Mouse (Mus musculus) testis, postnatal 10 days (tissue): ENCODE measurements around the gene Farsa.
"Not testable (repeated sequence)": the region's sequence is repeated elsewhere in the genome, so short reads cannot be mapped to it uniquely, and the experiment has no call there.

Source experiments
- DNase-seq: peaks from one replicate; pipeline ENCODE4 v3.0.0; 2021; ENCODE audit warnings: low spot score

The Farsa gene

DNA sequence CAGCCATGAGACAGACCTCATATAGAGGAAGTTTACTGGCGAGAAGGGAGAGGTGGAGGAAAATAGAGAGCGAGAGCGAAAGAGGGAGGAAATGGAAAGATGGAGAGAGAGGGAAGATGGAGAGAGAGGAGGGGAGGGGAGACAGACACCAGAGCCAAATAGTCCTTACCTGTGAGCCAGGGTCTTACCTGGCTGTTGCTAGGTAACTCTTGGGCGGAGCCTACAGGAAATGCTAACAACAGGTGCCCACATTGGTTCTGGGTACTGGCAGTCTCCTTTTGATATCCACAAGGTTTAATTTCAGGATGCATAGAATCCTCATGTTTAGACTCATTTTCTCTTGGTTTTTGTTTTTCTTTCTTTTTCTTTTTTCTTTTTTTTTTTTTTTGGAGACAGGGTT is 16.2 kb downstream of the Farsa start:
- DNase-seq = no peak

DNA sequence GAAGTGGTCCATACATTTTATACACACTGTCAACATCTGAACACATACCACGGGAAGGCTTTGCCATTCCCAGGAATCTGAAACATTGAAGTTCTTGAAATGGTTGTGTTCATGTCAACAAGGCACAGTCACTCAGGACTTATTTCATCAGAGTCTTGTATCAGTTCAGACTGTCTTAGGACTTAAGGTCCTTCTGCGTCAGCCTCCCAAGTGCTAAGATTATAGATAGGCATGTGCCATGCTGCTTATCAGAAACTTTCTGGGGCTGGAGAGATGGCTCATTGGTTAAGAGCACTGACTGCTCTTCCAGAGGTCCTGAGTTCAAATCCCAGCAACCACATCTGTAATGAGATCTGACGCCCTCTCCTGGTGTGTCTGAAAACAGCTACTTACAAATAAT is 17.6 kb downstream of the Farsa start:
- DNase-seq = no peak

DNA sequence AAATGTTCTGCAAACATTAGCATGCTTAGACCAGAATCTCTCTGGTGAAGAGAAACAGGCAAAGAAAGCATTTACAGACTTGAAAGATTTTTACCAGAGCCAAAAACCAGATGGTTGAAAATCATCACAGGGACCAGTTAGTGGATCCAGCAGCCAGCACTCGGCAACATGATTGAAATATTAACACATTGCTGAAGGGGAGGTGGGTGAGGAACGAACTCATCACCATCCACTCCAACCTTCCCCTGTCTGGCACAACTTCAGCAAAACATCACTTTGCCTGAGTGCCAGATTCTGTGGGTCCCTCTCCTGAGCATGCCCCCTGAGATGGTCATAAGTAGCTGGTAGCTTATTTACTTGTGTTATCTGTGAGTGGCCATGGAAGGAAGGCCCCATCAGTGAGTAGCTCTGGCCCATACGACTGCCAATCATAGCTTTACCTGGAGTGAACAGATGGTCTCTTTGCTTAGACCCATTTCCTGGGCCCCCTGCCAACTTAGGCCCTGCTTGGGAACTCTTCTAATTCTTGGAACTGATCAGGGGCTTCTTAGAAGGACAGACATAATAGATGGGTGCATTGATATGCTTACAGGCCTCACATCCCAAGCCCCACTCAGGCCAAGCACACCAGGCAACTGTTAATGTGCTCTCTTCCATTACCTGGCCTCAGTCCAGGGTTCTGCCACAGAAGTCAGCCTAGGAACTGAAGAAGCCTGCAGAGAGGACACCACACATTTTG is 20.7 kb downstream of the Farsa start:
- no peak for DNase-seq

DNA sequence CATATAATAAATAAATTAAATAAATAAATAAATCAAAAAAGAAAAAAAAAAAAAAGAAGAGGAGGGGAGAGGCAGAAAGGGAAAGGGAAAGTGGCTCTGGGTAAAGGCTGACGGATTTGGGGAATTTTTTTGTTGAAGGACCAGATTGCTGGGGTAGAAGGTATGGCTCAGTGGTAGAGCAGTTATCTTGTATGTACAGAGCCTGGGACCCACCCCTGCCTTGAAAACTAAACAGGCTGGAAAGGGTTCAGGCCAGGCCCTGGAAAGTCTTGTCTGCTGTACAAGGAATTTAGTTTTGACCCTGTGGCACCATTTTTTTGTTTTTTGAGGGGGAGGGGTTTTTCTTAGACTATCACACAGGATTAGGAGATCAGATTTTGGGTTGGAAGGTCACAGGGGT is 22.1 kb downstream of the Farsa start:
- DNase-seq = no peak

DNA sequence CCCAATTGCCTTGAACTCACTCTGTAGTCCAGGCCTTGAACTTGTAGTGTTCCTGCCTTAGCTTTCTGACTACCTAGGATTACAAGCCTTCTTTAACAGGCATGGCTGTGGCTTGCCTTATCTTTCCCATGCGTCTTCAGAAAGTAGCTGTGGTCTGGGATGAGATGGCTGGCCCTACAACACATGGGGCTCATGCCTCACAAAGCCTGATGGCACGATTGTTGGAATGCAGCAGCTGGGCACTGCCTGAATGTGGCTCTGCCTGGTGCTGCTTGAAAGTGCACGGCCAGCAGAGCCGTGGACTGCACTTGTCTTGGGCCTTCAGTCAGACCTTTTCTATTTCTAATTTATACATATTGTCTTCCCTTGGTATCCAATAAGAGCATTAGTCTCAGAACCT is 27.9 kb downstream of the Farsa start:
- DNase-seq = no peak

DNA sequence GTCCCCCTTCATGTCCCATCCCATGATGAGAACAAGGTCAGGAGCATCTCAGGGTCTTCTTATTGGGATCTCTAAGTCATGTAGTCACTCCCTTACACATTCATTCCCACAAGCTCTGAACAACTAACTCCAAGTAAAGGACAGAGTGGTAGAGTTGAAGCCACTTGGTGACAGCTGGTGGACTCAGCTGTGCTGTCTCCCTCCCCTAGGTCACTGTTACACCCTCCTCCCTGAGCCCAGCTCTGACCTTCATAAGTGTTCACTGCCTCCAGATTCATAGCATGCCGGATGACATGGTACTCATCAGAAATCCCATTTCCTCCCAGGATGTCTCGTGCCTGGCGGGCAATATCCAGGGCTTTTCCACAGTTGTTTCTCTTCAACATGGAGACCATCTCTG is 31.5 kb downstream of the Farsa start:
- peak; percentile 25 for DNase-seq

DNA sequence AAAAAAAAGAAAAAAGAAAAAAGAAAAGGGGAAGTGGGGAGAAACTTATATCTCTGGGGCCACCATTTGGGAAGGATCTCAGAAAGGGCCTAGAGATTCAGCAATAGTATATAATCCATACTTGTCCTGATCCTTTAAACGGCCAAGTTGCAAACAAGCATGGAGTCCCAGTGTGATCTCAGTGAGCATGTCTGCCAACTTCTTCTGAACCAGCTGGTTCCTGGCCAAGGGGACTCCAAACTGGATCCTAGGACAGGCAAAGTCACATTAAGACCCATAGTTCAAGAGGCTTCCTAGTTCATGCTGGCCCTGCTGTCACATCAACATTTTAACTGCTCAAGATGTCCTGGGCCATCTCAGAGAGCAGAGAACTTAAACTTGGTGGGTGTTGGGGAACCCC is 32.4 kb downstream of the Farsa start:
- DNase-seq = peak; percentile 27

DNA sequence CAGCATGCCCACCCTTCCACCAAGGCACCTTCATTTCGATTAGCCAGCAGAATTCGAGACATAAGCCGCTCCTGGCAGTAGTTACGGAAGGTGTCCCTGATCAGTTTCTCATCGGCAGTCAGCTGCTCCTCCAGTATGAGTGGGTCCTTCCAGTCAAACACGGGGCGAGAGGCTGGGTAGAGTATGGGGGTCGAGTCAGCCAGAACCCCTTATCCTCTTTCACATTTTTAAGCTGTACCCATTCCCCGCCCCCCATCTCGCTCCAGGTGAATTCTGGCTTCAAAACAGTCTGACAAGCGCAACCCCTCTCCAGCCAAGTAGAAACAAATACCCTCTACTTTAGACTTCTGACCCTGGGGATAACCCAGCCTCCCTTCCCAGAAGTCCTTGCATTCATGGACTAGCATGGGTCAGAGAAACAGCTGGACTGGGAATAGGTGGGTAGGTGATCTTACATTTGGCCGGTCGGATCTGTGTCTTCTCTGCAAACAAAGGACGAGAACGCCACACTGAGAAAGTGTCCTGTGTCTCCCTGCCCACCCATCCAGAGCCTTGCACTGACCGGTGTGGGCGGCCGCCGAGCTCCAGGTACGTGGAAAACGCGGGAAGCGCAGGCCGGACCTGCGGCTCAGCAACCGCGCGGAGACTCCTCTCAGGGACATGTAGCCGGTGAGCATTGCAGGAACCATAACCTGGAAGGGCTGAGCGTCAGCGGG is 36.4 kb downstream of the Farsa start:
- no peak for DNase-seq

DNA sequence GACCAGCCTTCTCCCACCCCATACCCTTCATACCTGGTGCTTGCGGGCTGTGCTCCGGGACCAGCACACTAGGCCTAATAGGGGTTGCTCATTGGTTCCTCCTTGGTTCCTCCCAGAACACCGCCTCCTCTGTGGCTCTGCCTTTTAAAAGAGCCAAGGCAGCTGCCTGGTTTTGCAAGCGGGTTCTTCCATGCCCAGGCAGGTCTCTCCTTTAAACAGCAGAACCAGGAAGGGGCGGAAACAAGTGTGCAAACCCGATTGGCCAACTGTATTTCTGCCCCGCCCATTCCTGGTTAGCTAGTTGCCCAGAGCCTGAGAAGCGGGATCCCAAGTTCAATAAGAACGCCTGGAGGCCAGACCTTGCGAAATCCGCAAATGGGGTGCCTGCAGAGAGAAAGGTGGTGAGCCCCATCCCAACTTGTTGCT is 36.9 kb downstream of the Farsa start, which contains the start of gene Gcdh:
TSS of gene Gcdh (minus strand) at position 213 of the 426 bp plus-strand sequence.
- peak; percentile 86 for DNase-seq

DNA sequence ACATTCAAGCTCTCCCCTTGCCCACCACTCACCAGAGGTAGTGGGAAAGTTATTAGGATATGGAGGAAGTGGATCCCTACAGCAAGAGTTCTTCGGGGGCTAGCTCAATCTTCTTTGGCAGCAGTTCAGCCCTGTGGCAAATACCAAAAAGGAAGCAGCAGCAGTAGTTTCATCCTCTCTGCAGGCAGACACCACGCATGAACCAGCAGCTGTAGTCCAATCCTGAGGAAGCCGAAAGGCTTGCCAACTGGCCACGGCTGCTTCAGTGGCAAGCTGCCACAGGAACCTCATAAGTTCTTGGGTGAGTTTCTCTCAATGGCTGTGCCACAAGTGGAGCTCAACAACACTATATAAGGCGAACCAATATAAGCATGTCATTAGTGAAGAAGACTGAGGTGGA is 39.2 kb downstream of the Farsa start:
- no peak for DNase-seq

DNA sequence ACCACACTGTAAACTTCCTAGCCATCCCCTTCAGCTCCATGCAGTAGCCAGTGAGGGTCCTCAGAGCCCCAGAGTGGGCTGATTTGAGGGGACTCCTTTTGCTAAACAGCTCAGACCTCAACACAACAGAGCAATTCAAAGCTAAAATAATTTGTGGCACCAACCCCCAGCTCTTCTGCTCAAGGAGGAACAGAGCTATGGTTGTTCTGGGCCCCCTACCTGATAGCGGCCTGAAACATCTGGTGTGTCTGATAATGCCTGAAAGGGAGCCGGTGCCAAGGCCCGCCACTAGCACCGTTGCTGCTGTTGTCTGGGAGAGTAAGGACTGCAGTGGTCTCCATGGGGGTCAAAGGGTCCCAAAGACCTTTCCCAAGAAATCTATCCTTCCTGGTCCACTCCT is 44.3 kb downstream of the Farsa start:
- DNase-seq = no peak

DNA sequence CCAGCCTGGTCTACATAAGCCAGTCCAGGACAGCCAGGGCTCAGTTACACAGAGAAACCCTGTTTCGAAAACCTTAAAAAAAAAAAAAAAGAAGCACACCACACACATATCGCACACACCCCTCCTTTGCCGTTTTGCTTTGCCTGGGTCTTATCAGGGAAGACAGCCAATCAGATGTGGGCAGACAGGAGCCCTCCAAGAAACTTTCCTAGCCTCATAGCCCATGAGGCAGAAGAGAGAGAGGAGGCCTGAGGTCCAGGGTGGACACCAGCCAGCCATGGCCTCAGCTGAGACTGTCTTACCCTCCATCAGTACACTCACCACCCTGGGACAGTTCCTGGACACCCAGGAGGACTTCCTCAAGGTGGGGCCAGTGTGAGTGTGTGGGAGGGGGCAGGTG is 45.0 kb downstream of the Farsa start, which contains the start of gene Klf1:
TSS of gene Klf1 (plus strand) at position 177 of the 400 bp plus-strand sequence.
- DNase-seq = peak; percentile 41

DNA sequence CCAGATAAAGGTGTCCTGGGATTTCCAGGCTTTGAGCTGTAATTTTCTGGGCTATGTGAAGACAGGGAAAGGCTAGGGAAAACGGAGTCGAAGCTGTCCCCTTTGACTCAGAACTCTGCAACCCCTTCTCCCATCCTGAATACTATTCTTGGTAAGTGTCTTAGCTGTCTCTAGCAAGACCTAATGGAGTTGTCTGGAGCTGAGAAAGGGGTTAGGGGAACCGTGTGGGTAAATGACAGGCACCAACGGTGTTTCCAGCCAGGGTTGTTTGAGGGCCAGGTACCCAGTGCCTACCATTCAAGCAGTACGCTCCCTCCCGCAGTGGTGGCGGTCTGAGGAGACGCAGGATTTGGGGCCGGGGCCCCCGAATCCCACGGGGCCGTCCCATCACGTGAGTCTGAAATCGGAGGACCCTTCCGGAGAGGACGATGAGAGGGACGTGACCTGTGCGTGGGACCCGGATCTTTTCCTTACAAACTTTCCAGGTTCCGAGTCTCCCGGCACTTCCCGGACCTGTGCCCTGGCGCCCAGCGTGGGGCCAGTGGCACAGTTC is 45.7 kb downstream of the Farsa start:
- no peak for DNase-seq

DNA sequence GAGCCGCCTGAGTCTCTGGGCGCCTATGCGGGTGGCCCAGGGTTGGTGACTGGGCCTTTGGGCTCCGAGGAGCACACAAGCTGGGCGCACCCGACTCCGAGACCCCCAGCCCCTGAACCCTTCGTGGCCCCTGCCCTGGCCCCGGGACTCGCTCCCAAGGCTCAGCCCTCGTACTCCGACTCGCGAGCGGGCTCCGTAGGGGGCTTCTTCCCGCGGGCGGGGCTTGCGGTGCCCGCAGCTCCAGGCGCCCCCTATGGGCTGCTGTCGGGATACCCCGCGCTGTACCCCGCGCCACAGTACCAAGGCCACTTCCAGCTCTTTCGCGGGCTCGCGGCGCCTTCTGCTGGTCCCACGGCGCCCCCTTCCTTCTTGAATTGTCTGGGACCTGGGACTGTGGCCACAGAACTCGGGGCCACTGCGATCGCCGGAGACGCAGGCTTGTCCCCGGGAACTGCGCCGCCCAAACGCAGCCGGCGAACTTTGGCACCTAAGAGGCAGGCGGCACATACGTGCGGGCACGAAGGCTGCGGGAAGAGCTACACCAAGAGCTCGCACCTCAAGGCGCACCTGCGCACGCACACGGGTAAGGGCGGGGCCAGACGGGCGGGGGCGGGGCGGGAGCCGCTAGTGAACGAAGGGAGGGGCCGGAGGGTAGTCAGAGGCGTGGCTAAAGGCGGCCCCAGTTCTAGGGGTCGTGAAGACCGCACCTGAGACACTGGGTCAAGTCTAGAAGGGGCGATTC is 46.3 kb downstream of the Farsa start:
- peak; percentile 96 for DNase-seq

DNA sequence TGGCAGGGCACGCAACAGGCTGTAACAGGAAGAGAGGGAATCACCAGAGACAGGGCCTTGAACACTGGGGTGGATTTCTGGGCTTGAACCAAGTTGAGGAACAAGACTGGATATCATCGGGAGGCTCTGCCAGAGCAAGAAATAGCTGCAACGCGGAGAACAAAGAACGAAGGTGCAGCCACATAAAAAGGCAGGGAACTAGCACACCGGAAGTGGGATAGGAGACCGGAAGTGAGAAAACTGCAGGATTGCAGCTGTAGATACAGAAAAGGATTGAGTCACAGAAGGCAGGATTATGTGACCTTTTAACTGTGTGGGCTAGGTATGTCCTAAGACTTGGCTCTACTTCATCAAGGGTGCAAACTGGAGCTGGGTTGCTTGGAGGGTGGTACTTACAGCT is 47.6 kb downstream of the Farsa start:
- no peak for DNase-seq

DNA sequence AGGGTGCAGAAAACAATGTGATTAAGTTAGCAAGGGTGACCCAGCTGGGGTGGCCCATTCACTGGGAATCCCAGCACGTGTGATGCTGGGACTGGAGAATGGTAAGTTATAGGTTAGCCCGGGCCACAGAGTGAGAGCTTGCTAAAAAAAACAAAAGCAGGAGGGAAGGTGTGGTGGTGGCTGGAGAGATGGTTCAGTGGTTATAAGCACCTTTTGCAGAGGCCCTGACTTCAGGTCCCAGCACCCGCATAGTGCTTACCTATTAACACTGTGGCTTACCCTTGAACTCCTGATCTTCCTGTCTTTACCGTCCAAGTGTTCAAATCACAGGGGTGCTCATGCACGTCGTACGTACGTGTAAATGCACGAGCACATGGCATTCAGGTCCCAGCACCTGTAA is 50.2 kb downstream of the Farsa start:
- no peak for DNase-seq

DNA sequence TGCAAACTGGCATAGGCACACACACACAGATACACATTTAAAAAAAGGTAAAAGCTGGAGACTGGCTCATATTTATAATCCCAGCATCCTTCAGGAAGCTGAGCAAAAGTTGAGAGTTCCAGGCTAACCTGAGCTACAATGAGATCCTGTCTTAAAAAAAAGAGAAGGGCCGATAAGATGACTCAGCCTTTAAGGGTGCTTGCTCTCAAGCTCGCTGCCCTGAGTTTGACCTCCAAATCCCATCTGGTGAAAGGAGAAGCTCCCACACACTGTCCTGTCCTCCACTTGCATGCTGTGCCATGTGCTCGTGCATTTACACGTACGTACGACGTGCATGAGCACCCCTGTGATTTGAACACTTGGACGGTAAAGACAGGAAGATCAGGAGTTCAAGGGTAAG is 50.7 kb downstream of the Farsa start:
- no peak for DNase-seq

DNA sequence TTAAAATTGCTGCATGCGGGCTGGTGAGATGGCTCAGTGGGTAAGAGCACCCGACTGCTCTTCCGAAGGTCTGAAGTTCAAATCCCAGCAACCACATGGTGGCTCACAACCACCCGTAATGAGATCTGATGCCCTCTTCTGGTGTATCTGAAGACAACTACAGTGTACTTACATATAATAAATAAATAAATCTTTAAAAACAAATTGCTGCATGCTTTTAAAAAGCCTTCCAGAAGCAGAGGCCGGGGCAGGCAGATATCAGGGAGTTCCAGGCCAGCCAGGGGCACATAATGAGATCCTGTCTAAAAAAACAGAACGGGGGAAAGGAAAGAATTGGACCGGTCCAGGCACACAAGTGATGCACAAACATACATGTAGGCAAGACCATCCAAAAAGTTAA is 51.2 kb downstream of the Farsa start:
- DNase-seq = not testable (repeated sequence)

DNA sequence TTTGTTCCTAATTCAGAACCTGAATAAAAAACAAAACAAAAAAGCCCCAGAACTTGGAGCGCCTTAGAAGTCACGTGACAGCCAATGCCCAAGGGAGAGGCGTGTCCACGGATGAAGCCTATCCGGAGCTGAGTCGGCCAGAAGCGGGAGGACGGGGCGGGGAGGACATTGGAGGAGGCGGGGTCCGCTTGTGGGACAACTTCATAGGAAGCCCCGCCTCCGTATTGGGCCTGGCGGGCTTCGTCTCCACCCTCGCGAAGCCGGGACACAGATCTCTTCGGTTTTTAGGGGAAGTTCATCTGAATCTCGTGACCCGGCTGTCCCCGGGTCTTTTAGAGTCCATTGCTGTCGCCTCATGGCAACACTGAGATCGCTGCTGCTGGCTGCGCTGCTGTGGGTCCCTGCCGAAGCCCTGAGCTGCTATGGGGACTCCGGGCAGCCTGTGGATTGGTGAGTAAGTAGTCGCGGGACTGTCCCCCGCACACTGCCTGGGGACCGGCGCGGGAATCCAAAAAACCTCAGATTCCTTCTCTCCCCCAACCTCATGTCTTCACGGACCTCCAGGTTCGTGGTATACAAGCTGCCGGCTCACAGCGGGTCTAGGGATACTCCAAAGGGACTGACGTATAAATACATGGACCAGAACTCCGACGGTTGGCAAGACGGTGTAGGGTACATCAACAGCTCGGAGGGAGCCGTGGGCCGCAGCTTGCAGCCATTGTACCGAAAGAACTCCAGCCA is 51.8 kb downstream of the Farsa start, which contains the start of gene Dnase2a:
TSS of gene Dnase2a (plus strand) at position 140 of the 741 bp plus-strand sequence.
- peak; percentile 97 for DNase-seq

DNA sequence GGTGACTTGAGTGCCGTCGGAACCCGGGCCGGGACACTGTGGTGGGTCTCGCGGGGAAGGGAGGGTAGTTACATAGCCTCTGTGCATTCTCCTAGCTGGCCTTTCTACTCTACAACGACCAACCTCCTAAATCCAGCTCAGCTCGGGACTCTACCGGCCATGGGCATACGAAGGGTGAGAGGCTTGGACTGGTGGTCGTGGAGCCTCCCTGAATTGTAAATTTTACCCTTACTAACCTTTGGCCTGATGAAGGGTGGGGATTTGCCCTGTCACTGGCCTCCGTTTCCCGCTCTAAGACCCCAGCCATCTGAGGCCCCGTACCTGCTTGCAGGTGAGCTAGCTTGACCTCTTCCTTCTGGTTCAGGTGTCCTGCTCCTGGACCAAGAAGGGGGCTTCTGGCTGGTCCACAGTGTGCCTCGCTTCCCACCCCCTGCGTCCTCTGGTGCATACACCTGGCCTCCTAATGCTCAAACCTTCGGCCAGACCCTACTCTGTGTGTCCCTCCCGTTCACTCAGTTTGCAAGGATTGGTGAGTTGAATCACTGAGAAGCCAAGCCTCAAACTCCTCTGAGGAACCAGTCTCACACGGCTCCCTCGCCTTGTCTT is 52.5 kb downstream of the Farsa start:
- no peak for DNase-seq

DNA sequence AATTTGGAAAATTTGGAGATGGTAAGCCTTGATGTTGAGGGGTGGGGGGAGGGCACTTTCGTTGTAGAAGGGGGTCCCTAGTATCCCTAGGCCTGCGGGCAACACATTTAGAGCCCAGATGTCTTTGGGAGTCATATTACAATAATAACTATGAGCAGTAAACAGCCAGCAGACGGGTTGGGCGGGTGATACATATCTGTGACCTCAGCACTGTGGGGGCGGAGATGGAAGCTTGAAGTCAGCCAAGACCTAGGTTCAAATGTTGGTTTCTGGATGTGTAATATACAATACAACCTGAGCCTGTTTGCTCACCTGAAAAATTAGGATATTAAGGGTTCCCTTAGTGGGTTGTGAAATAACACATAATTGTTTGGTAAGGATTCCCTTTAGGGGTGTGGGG is 53.2 kb downstream of the Farsa start:
- DNase-seq = no peak
